Mouse (Mus musculus): ENCODE results near the gene Hmgcs2. TPM values are rescaled to one million over a fixed set of nuclear protein-coding genes. Genes with fewer than 3 reads are reported as not detected.

Gene Hmgcs2
- polyA plus RNA-seq, 1 experiment, result not detected

DNA sequence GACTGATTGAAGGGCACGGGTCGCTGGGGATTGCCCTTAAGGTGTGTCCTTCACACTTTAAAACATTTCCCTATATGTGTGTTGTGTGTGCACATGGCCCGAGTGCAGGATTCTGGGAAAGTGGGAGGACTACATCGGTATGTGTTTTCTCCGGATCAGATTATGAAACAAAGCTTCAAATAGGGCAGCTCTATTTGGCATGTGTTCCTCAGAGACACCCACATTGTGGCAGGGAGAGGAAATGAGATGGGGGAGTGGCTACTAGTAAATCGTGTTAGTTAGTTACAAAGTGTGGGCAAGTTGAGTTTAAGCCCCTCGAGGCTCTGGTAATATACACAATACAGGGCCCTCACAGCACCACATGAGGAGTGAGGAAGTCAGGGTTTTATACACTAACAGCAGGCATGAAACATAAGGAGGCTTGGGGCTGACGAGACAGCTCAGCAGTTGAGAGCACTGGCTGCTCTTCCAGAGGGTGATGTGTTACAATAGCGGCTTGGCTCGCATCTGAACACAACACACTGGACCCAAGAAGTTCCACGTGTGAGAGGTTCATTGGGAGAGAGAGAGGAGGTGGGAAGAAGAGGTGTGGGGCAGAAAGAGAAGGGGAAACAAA, 30.3 kb upstream of the Hmgcs2 start:
- Histone ChIP-seq H3K27ac (ENCODE audit: insufficient read depth, low read length) (no peak overlapping the region), H3K4me1 (ENCODE audit: control insufficient read depth, insufficient read depth, low read length) (no peaks in the 10 kb centered on the region), H3K4me3 (ENCODE audit: insufficient read depth, low read length) (no peak overlapping the region)
- TF ChIP-seq CTCF (IDR thresholded peaks at IDR 0.05; ENCODE audit: borderline replicate concordance, insufficient read depth, low read length), result no peak
- TF ChIP-seq POLR2A (IDR thresholded peaks at IDR 0.05; ENCODE audit: low read depth, low read length), result no peak

DNA sequence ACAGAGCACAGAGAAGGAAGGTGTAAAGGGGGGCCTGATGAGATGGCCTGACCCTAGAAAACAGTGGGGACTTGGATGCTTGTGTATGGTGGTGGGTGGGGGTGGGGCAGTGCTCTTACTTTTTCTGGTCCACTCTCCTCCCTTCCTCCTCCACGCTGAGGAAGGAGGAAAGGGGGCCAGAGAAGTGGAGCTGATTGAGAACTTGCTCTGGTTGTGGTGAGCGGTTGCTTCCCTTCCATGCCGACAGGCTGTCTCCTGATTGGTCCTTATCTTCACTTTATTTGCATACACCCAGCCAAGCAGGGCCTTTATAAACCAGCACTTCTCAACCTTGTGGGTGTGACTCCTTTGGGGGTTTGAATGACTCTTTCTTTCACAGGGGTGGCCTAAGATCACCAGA, 26.2 kb upstream of the Hmgcs2 start:
- H3K4me1 ChIP-seq (ENCODE audit: control insufficient read depth, insufficient read depth, low read length), result no peaks in the 10 kb centered on the region
- no peak overlapping the region for H3K27ac ChIP-seq (ENCODE audit: insufficient read depth, low read length)
- no peak for TF ChIP-seq POLR2A (IDR thresholded peaks at IDR 0.05; ENCODE audit: low read depth, low read length)
- TF ChIP-seq CTCF (IDR thresholded peaks at IDR 0.05; ENCODE audit: borderline replicate concordance, insufficient read depth, low read length), result no peak
- H3K4me3 ChIP-seq (ENCODE audit: insufficient read depth, low read length), result no peak overlapping the region

DNA sequence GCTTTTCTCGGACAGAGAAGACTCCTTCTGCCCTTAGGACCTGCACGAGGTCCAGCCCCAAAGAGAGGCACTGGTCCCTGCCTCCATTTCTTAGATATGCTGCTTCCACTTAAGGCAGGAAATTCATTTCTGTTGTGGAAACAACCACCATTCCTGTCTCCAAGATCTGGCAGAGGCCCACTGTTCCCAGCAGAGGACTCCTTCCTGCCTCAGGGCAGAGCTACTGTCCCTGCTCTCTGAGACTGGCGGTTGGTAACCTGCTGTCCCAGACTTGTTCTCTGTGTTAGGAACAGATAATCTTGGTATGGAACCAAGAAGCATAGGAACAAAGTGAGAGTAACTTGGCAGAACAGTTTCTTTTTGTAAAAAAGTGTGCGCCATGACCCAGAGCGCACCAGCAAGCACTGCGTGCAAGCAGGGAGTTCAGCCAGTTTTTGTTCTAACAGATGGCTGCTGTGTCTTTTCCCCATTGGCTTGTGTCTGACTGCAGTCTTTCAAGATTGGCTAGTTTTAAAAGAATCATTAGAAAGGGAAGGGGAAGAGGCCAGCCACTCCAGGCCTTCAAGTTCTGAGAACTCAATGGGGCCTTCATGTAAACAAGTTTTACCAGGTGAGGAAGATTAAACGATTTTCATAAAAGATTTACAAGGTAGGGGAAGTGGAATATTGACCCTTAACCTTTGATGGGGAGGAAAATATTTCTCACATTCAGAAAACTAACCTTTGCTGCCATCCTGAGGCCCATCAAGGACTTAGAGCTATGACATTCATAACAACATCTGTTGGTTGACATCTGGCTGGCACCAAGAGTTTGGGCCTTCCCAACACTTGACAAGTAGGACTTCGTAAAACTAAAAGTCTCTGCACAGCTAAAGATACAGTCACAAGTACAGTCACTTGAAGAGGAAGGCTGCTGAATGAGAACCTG, 25.3 kb upstream of the Hmgcs2 start:
- no peaks in the 10 kb centered on the region for H3K4me1 ChIP-seq (ENCODE audit: control insufficient read depth, insufficient read depth, low read length)

DNA sequence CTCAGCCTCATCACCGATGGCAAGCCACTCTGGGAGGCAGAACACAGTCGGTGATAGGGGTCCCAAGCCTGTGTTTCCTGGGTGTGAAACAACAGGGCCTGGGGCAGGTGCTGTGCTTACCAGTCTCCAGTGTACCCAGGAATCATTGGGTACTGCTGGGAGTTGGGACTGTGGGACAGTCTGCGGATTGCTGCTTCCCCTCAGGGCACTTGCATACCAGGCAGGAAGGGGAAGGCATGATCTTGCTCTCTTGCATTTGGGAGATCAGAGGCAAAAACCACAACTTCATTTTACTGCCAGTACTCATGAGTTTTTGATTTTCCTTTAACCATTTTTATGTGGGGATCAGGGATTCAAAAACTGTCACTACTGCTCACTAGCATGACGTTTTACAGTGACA, 21.5 kb upstream of the Hmgcs2 start:
- Histone ChIP-seq H3K4me3 (ENCODE audit: insufficient read depth, low read length) (no peak overlapping the region), H3K27ac (ENCODE audit: insufficient read depth, low read length) (no peak overlapping the region), H3K4me1 (ENCODE audit: control insufficient read depth, insufficient read depth, low read length) (no peaks in the 10 kb centered on the region)
- TF ChIP-seq CTCF (IDR thresholded peaks at IDR 0.05; ENCODE audit: borderline replicate concordance, insufficient read depth, low read length), result no peak
- no peak for TF ChIP-seq POLR2A (IDR thresholded peaks at IDR 0.05; ENCODE audit: low read depth, low read length)

More for the DNA sequence above, 25.3 kb upstream of the Hmgcs2 start:
- Histone ChIP-seq H3K27ac (ENCODE audit: insufficient read depth, low read length) (no peak overlapping the region), H3K4me3 (ENCODE audit: insufficient read depth, low read length) (no peak overlapping the region)
- TF ChIP-seq CTCF (IDR thresholded peaks at IDR 0.05; ENCODE audit: borderline replicate concordance, insufficient read depth, low read length), result no peak
- no peak for TF ChIP-seq POLR2A (IDR thresholded peaks at IDR 0.05; ENCODE audit: low read depth, low read length)

DNA sequence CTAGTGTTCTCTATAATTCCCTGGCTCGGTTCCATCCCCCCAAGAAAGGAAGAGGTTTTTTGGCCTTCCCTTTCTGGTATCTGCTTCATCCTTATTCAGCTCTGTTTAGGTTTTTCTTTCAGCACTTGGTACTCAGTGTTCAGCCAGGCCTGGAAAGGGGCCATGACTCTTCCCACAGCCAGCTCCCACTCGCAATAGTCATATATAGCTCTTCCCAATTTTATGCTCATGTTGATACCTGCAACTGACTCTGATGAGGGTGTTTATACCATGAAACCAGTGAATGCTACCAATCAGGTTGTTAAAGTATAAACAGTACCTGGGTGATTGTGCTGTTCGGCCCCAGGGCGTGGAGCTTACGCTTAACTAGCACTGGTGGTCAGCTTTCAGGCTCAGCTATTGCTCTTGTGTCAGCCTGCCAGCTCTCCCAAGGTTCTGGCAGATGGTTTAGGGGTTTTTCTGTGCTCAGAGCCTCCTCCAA, 20.9 kb upstream of the Hmgcs2 start:
- TF ChIP-seq POLR2A (IDR thresholded peaks at IDR 0.05; ENCODE audit: low read depth, low read length), result no peak
- TF ChIP-seq CTCF (IDR thresholded peaks at IDR 0.05; ENCODE audit: borderline replicate concordance, insufficient read depth, low read length), result no peak
- no peak overlapping the region for H3K4me3 ChIP-seq (ENCODE audit: insufficient read depth, low read length)
- no peaks in the 10 kb centered on the region for H3K4me1 ChIP-seq (ENCODE audit: control insufficient read depth, insufficient read depth, low read length)
- H3K27ac ChIP-seq (ENCODE audit: insufficient read depth, low read length), result no peak overlapping the region

DNA sequence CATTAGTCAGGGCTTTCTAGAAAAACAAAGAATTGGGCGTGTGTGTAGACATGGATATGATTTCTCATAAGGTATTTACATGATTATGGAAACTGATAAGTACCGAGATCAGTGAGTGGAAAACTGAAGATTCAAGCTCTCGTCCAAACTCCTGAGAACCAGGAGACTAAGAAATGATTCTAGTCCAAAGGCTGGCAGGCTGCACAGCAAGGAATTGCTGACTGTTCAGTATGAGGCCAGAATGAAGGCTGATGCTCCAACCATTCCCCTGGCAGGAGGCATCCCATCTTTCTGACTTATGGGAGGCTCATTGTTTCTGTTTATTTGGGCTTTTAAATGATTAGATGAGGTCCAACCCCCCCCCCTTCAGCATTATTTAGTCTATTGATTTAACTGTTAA, 19.7 kb upstream of the Hmgcs2 start:
- H3K27ac ChIP-seq (ENCODE audit: insufficient read depth, low read length), result no peak overlapping the region
- TF ChIP-seq CTCF (IDR thresholded peaks at IDR 0.05; ENCODE audit: borderline replicate concordance, insufficient read depth, low read length) (no peak), POLR2A (IDR thresholded peaks at IDR 0.05; ENCODE audit: low read depth, low read length) (no peak)
- H3K4me1 ChIP-seq (ENCODE audit: control insufficient read depth, insufficient read depth, low read length), result no peaks in the 10 kb centered on the region
- H3K4me3 ChIP-seq (ENCODE audit: insufficient read depth, low read length), result no peak overlapping the region

DNA sequence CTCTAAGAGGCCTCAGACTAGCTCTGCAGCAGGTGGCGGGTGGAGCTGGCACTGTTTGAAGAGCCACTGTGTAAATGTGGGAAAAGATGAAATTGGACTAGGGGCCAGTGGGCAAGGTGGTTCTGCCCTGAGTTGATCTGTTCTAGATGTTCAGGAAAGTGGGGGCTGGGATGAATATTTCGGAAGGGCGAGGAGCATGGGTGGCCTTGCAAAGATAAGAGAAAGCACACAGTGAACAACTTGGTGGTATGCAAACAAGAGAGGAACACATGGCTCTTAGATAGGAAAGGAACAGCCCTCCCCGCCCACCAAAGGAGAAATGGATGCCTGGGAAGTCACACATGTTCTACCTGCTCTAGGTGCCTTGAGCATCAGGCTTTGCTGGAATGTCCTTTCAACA, 18.8 kb upstream of the Hmgcs2 start:
- H3K4me1 ChIP-seq (ENCODE audit: control insufficient read depth, insufficient read depth, low read length), result no peaks in the 10 kb centered on the region
- no peak overlapping the region for H3K4me3 ChIP-seq (ENCODE audit: insufficient read depth, low read length)
- no peak for TF ChIP-seq CTCF (IDR thresholded peaks at IDR 0.05; ENCODE audit: borderline replicate concordance, insufficient read depth, low read length)
- no peak for TF ChIP-seq POLR2A (IDR thresholded peaks at IDR 0.05; ENCODE audit: low read depth, low read length)
- H3K27ac ChIP-seq (ENCODE audit: insufficient read depth, low read length), result no peak overlapping the region

DNA sequence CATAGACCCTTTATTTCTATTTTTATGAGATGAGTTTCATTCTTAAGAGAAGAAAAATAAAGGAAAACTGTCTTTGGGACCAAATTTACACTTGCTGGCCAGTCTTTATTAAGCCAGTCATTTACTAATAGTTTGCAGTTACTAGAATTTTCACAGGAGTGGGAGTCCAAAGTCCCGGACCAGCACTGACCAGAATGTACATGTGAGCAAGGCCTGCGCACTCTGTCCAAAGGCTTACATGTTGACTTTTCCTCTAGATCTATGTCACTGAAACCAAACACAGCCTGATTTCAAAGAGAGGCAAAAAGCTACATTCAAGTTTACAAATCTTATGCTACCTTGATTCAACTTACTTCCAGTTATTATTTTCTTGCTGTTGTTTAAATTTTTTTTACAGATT, 18.1 kb upstream of the Hmgcs2 start:
- TF ChIP-seq POLR2A (IDR thresholded peaks at IDR 0.05; ENCODE audit: low read depth, low read length) (no peak), CTCF (IDR thresholded peaks at IDR 0.05; ENCODE audit: borderline replicate concordance, insufficient read depth, low read length) (no peak)
- no peaks in the 10 kb centered on the region for H3K4me1 ChIP-seq (ENCODE audit: control insufficient read depth, insufficient read depth, low read length)
- no peak overlapping the region for H3K27ac ChIP-seq (ENCODE audit: insufficient read depth, low read length)
- no peak overlapping the region for H3K4me3 ChIP-seq (ENCODE audit: insufficient read depth, low read length)

DNA sequence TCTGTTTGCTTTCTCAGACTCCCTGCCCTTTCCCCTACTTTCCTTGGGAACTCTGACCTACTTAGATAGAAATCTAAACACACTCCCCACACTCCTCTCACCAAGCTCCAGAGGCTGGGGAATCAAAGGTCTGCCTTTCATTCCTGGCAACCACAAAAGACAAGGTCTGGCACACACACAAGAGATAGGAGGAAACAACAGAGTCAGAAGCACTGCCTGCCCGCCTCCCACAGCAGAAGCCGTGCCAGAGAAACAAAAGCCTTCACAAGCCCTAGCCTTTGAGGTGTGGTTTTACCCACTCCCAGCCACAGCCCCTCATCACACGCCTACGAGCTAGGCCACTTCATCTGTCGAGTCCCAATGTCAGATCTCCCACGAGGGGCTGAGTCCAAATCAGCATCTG, 13.0 kb upstream of the Hmgcs2 start:
- TF ChIP-seq CTCF (IDR thresholded peaks at IDR 0.05; ENCODE audit: borderline replicate concordance, insufficient read depth, low read length) (no peak), POLR2A (IDR thresholded peaks at IDR 0.05; ENCODE audit: low read depth, low read length) (no peak)
- Histone ChIP-seq H3K4me3 (ENCODE audit: insufficient read depth, low read length) (no peak overlapping the region), H3K27ac (ENCODE audit: insufficient read depth, low read length) (no peak overlapping the region), H3K4me1 (ENCODE audit: control insufficient read depth, insufficient read depth, low read length) (no peaks in the 10 kb centered on the region)
